Mouse (Mus musculus): ENCODE measurements around the gene Gstm7. TPM values are rescaled to one million over a fixed set of nuclear protein-coding genes. Genes with fewer than 3 reads are reported as not detected.

Gene Gstm7
- total and polyA plus RNA-seq, 3 experiments = not detected

- DNase-seq (ENCODE audit: extremely low read depth) = no peak
Observed at GRCm38 (mm10) chr3:107935268-107935667, 3.7 kb upstream of the Gstm7 start.

GRCm38 (mm10) chr3:107932128-107932527 is 511 bp upstream of the Gstm7 start:
- Histone ChIP-seq H3K9ac (ENCODE audit: insufficient read depth, low read depth) (no peak overlapping the region), H3K79me2 (replicated peaks; ENCODE audit: control insufficient read depth, extremely low read depth, insufficient read depth, poor library complexity, severe bottlenecking) (no peaks in the 10 kb centered on the region), H3K36me3 (replicated peaks in 1 of 2; ENCODE audit: control insufficient read depth in 1 of 2, insufficient read depth in 1 of 2, low read length in 1 of 2) (no peaks in the 10 kb centered on the region), H3K4me3 (replicated peaks in 1 of 3; ENCODE audit: low read depth in 2 of 3, low read length in 2 of 3, poor library complexity in 1 of 3) (no peak overlapping the region), H3K9me3 (replicated peaks; ENCODE audit: low read length) (no peaks in the 10 kb centered on the region), H3K4me2 (ENCODE audit: insufficient read depth, low read depth, poor library complexity, severe bottlenecking) (no peak overlapping the region), H3K4me1 (ENCODE audit: control insufficient read depth in 1 of 2, insufficient read depth in 2 of 2) (no peaks in the 10 kb centered on the region), H3K27me3 (replicated peaks) (peaks cover 2% of the 10 kb centered on the region), H3K27ac (ENCODE audit: insufficient read depth, low read depth) (no peak overlapping the region)
- in situ Hi-C loops (cut with MboI; ENCODE audit: low pct_ligation_motif_present, low pct_unique_long_range_greater_than_20kb, low sequenced_read_pairs) (loop anchor here (10.0 kb wide), 1 partner anchor 213 kb away; the partner anchor contains the start of gene Gnai3), dilution Hi-C loops (cut with MboI; ENCODE audit: extremely low pct_ligation_motif_present, extremely low pct_unique_long_range_greater_than_20kb, low sequenced_read_pairs) (no loop called here)
- no peak for DNase-seq (ENCODE audit: extremely low read depth)
- no peak for TF ChIP-seq ZKSCAN1 (IDR thresholded peaks at IDR 0.05; ENCODE audit: borderline replicate concordance, low read depth, low read length)
- no peak for TF ChIP-seq CHD1 (IDR thresholded peaks at IDR 0.05; ENCODE audit: low read depth, low read length)
- TF ChIP-seq ZC3H11A (IDR thresholded peaks at IDR 0.05; ENCODE audit: low read depth, low read length) = no peak
- TF ChIP-seq EP300 (IDR thresholded peaks at IDR 0.05; ENCODE audit: low read length) = no peak
- TF ChIP-seq ZMIZ1 (IDR thresholded peaks at IDR 0.05; ENCODE audit: low read depth, low read length) = no peak
- no peak for TF ChIP-seq E2F4 (IDR thresholded peaks at IDR 0.05; ENCODE audit: insufficient replicate concordance, low read depth, low read length)

More at GRCm38 (mm10) chr3:107935268-107935667, 3.7 kb upstream of the Gstm7 start:
- no peak for TF ChIP-seq IRF4 (IDR thresholded peaks at IDR 0.05; ENCODE audit: low read depth, low read length)
- no peak for TF ChIP-seq JUND (conservative IDR thresholded peaks at IDR 0.05; ENCODE audit: low read depth, low read length)
- TF ChIP-seq KAT2A (IDR thresholded peaks at IDR 0.05; ENCODE audit: insufficient replicate concordance, low read length) = no peak
- no peak for TF ChIP-seq BHLHE40 (IDR thresholded peaks at IDR 0.05; ENCODE audit: low read depth, low read length)
- TF ChIP-seq TCF12 (IDR thresholded peaks at IDR 0.05; ENCODE audit: low read depth, low read length) = no peak
- TF ChIP-seq JUN (IDR thresholded peaks at IDR 0.05; ENCODE audit: insufficient read depth, low read depth, low read length) = no peak
- TF ChIP-seq ZC3H11A (IDR thresholded peaks at IDR 0.05; ENCODE audit: low read depth, low read length) = no peak
- no peak for TF ChIP-seq USF1 (IDR thresholded peaks at IDR 0.05; ENCODE audit: low read depth, low read length)
- no peak for TF ChIP-seq EP300 (IDR thresholded peaks at IDR 0.05; ENCODE audit: low read length)
- no peak for TF ChIP-seq MAFK (IDR thresholded peaks at IDR 0.05; ENCODE audit: insufficient replicate concordance, low read length)
- TF ChIP-seq POLR2AphosphoS2 (IDR thresholded peaks at IDR 0.05; ENCODE audit: low read depth, low read length) = no peak
- TF ChIP-seq POLR2A (IDR thresholded peaks at IDR 0.05; ENCODE audit: low read depth, low read length) = no peak
- TF ChIP-seq MAZ (IDR thresholded peaks at IDR 0.05; ENCODE audit: low read depth, low read length) = no peak
- no peak for TF ChIP-seq CHD1 (IDR thresholded peaks at IDR 0.05; ENCODE audit: low read depth, low read length)
- no peak for TF ChIP-seq RAD21 (IDR thresholded peaks at IDR 0.05; ENCODE audit: low read depth, low read length)
- no peak for TF ChIP-seq GABPA (IDR thresholded peaks at IDR 0.05; ENCODE audit: insufficient replicate concordance, low read depth, low read length)
- no peak for TF ChIP-seq USF2 (conservative IDR thresholded peaks at IDR 0.05; ENCODE audit: low read depth, low read length)
- no peak for TF ChIP-seq NRF1 (IDR thresholded peaks at IDR 0.05; ENCODE audit: low read depth, low read length)
- no peak for TF ChIP-seq ZKSCAN1 (IDR thresholded peaks at IDR 0.05; ENCODE audit: borderline replicate concordance, low read depth, low read length)
- dilution Hi-C loops (cut with MboI; ENCODE audit: extremely low pct_ligation_motif_present, extremely low pct_unique_long_range_greater_than_20kb, low sequenced_read_pairs) (no loop called here), in situ Hi-C loops (cut with MboI; ENCODE audit: low pct_ligation_motif_present, low pct_unique_long_range_greater_than_20kb, low sequenced_read_pairs) (loop anchor here (5.0 to 10.0 kb wide), 2 partner anchors 82 to 210 kb away; partner anchors contain the start of genes Gnai3 and Gstm1)
- Histone ChIP-seq H3K9ac (ENCODE audit: insufficient read depth, low read depth) (no peak overlapping the region), H3K4me2 (ENCODE audit: insufficient read depth, low read depth, poor library complexity, severe bottlenecking) (no peak overlapping the region), H3K9me3 (replicated peaks; ENCODE audit: low read length) (no peaks in the 10 kb centered on the region), H3K27ac (ENCODE audit: insufficient read depth, low read depth) (no peak overlapping the region), H3K79me2 (replicated peaks; ENCODE audit: control insufficient read depth, extremely low read depth, insufficient read depth, poor library complexity, severe bottlenecking) (no peaks in the 10 kb centered on the region), H3K4me3 (replicated peaks in 1 of 3; ENCODE audit: low read depth in 2 of 3, low read length in 2 of 3, poor library complexity in 1 of 3) (no peak overlapping the region), H3K27me3 (replicated peaks) (peaks cover 2% of the 10 kb centered on the region), H3K36me3 (replicated peaks in 1 of 2; ENCODE audit: control insufficient read depth in 1 of 2, insufficient read depth in 1 of 2, low read length in 1 of 2) (no peaks in the 10 kb centered on the region), H3K4me1 (ENCODE audit: control insufficient read depth in 1 of 2, insufficient read depth in 2 of 2) (peaks cover 5 to 8% of the 10 kb centered on the region in 2 experiments; a peak in 2 of 4 replicates)
